28 mouse cellular contexts compared by ENCODE assay signal in the genomic region with DNA sequence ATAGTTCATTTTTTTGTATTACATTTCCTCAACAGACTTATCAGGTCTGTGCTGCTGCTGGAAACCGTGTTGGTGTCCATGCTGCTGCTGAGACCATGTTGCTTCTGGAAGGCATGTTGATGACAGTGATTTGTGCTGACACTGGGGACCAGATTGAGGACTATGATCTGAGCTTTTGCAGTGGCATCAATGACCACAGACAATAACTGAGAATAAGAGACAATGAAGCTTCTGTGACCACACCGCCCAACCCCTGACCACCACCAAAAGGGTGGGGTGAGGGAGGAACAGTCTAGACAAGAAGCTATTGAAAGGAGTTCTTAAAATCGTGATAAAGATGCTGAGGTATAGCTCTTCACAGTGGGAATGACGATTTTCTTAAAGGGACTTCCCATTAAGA.
"Had no signal": no experiment of that assay in that cellular context is flagged by ENCODE, and none has a peak within 500 bp of the region (broad histone marks: within the 10 kb centered on the region; RNA-seq: fewer than 3 reads in every experiment).

No protein-coding gene starts in this region.

- H3K27me3 ChIP-seq: embryonic facial prominence, embryonic 12.5 days; embryonic facial prominence, embryonic 13.5 days; embryonic facial prominence, embryonic 15.5 days; forebrain, embryonic 12.5 days; forebrain, embryonic 13.5 days; forebrain, embryonic 15.5 days had no signal

- H3K9ac ChIP-seq: embryonic facial prominence, embryonic 12.5 days; embryonic facial prominence, embryonic 13.5 days; embryonic facial prominence, embryonic 15.5 days; forebrain, embryonic 12.5 days; forebrain, embryonic 13.5 days; forebrain, embryonic 15.5 days; forebrain, postnatal 0 days had no signal

- H3K4me2 ChIP-seq: embryonic facial prominence, embryonic 12.5 days; embryonic facial prominence, embryonic 13.5 days; embryonic facial prominence, embryonic 15.5 days; forebrain, embryonic 12.5 days; forebrain, embryonic 13.5 days; forebrain, embryonic 15.5 days had no signal

- H3K36me3 ChIP-seq: embryonic facial prominence, embryonic 10.5 days; embryonic facial prominence, embryonic 12.5 days; embryonic facial prominence, embryonic 13.5 days; embryonic facial prominence, embryonic 15.5 days; forebrain, embryonic 10.5 days; forebrain, embryonic 12.5 days; forebrain, embryonic 15.5 days had no signal

- H3K9me3 ChIP-seq: embryonic facial prominence, embryonic 10.5 days; embryonic facial prominence, embryonic 12.5 days; embryonic facial prominence, embryonic 13.5 days; embryonic facial prominence, embryonic 15.5 days; forebrain, embryonic 10.5 days; forebrain, embryonic 12.5 days; forebrain, embryonic 15.5 days had no signal

- ATAC-seq: forebrain, embryonic 13.5 days; forebrain, embryonic 14.5 days; forebrain, embryonic 15.5 days; forebrain, embryonic 16.5 days; forebrain, postnatal 0 days had no signal

- H3K4me3 ChIP-seq: embryonic facial prominence, embryonic 10.5 days; embryonic facial prominence, embryonic 12.5 days; embryonic facial prominence, embryonic 13.5 days; embryonic facial prominence, embryonic 15.5 days; erythroblast, embryonic 14.5 days; forebrain, embryonic 10.5 days; forebrain, embryonic 12.5 days; forebrain, embryonic 13.5 days; forebrain, embryonic 15.5 days; gastrocnemius, adult 2 months; heart, adult 2 months had no signal

- H3K27ac ChIP-seq: embryonic facial prominence, embryonic 10.5 days; embryonic facial prominence, embryonic 12.5 days; embryonic facial prominence, embryonic 13.5 days; embryonic facial prominence, embryonic 15.5 days; forebrain, embryonic 10.5 days; forebrain, embryonic 12.5 days; forebrain, embryonic 13.5 days; forebrain, embryonic 15.5 days; gastrocnemius, adult 2 months; heart, adult 2 months had no signal

- H3K4me1 ChIP-seq: embryonic facial prominence, embryonic 10.5 days; embryonic facial prominence, embryonic 12.5 days; embryonic facial prominence, embryonic 13.5 days; embryonic facial prominence, embryonic 15.5 days; forebrain, embryonic 10.5 days; forebrain, embryonic 12.5 days; forebrain, embryonic 13.5 days; forebrain, embryonic 15.5 days had no signal

- DNase-seq: cerebellum, adult 8-10 months; cerebellum, adult 9-10 months; cerebellum, adult 9-11 months; cerebellum, postnatal 10 days; cerebellum, postnatal 14 days; cerebellum, postnatal 25 days; cerebellum, postnatal 36 days; embryo, embryonic 11 days; forebrain, postnatal 0 days; gastrocnemius, adult 2 months; gastrocnemius, postnatal 10 days; gastrocnemius, postnatal 14 days; gastrocnemius, postnatal 25 days; gastrocnemius, postnatal 36 days; heart, adult 11 months; heart, adult 18-20 months; heart, adult 2 months had no signal
